Mouse (Mus musculus) neural tube, embryonic 10.5 days (tissue): ENCODE results near the gene Olfr1170.

Experiments used
- DNase-seq: peaks from one replicate; pipeline ENCODE4 v3.0.0-alpha.2; 2017; ENCODE audit warnings: low spot score; ENCODE audit errors: extremely low spot score

The Olfr1170 gene

GRCm38 (mm10) chr2:88228234-88228633 lies at the start of gene Olfr1170:
Gene Olfr1170 (minus strand): TSS chr2:88228334.
- DNase-seq, result no peak

DNA sequence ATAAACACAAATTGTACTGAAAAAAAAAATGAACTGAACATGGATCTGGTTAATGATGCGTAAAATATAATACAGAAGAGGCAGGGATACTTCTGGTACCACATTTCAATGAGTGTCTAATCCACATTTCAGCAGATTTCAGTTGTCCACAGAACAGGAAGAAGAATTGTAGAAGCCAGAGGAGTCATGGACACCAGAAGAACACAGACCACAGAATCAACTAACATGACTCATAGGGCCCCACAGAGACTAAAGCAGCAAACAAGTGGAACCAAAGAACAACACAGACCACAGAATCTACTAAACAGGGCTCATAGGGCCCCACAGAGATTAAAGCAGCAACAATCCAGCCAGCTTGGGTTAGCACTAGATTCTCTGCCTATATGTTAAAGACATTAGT lies 7.3 kb downstream of the Olfr1170 start:
- DNase-seq, result no peak

- no peak for DNase-seq
Observed at GRCm38 (mm10) chr2:88181580-88181979, 46.6 kb downstream of the Olfr1170 start, which contains the start of gene Olfr1168. Gene Olfr1168 (plus strand): TSS chr2:88181880.
